Mouse (Mus musculus) MEL (cell line): ENCODE data around the gene Txnrd2. TPM values are rescaled to one million over a fixed set of nuclear protein-coding genes. Genes with fewer than 3 reads are reported as not detected.
A peak's percentile ranks its signal among the peaks of the same experiment; 100 is the strongest.

Experiments used
- DNase-seq: peaks from one replicate; pipeline ENCODE4 v3.0.0; 2011; ENCODE audit warnings: low read depth, low spot score
- H3K27ac ChIP-seq: 2 replicates; pipeline ENCODE4 v1.5.1; 2012; ENCODE audit warnings: low read depth, mild to moderate bottlenecking, control low read depth, low read length, moderate library complexity; ENCODE audit not compliant: control insufficient read depth
- H3K27me3 ChIP-seq, 2 experiments: fragments of 150-350 bp in 1 of 2; sonication (generic) in 1 of 2; 2 replicates each; pipeline ENCODE4 v1.6.1; 2012; ENCODE audit warnings: low read length in 2 of 2, mild to moderate bottlenecking in 2 of 2, improper control_type of control experiment in 1 of 2, moderate library complexity in 1 of 2; ENCODE audit not compliant: insufficient read depth in 2 of 2, control insufficient read depth in 1 of 2
- H3K36me3 ChIP-seq, 2 experiments: 2 replicates each; pipeline ENCODE4 v1.6.1; 2012 to 2014; ENCODE audit warnings: low read length in 2 of 2, improper control_type of control experiment in 1 of 2, inconsistent platforms in 1 of 2, mild to moderate bottlenecking in 1 of 2; ENCODE audit not compliant: insufficient read depth in 2 of 2, control insufficient read depth in 1 of 2
- H3K4me1 ChIP-seq, 2 experiments: fragments of 150-350 bp in 1 of 2; sonication (generic) in 1 of 2; 2 replicates each; pipeline ENCODE4 v1.6.1; 2012; ENCODE audit warnings: low read length in 2 of 2, improper control_type of control experiment in 1 of 2, mild to moderate bottlenecking in 1 of 2; ENCODE audit not compliant: insufficient read depth in 2 of 2, control insufficient read depth in 1 of 2
- H3K4me3 ChIP-seq, 2 experiments: fragments of 150-350 bp in 1 of 2; sonication (generic) in 1 of 2; 2 replicates each; pipeline ENCODE4 v1.5.1; 2012; ENCODE audit warnings: low read depth in 2 of 2, low read length in 2 of 2, mild to moderate bottlenecking in 2 of 2, moderate library complexity in 2 of 2, control low read depth in 1 of 2, improper control_type of control experiment in 1 of 2; ENCODE audit not compliant: control insufficient read depth in 1 of 2, insufficient read depth in 1 of 2
- H3K79me2 ChIP-seq: 2 replicates; pipeline ENCODE4 v1.6.1; 2012; ENCODE audit warnings: mild to moderate bottlenecking, low read length, moderate library complexity; ENCODE audit not compliant: control insufficient read depth, poor library complexity, insufficient read depth
- H3K9ac ChIP-seq: 2 replicates; pipeline ENCODE4 v1.6.1; 2012; ENCODE audit warnings: low read depth, mild to moderate bottlenecking, control low read depth, low read length, moderate library complexity; ENCODE audit not compliant: control insufficient read depth, poor library complexity, severe bottlenecking
- H3K9me3 ChIP-seq: fragments of 150-350 bp; sonication (generic); replicated peaks from 2 replicates; pipeline ENCODE4 v1.6.1; 2012; ENCODE audit warnings: mild to moderate bottlenecking, low read length, improper control_type of control experiment, moderate library complexity; ENCODE audit not compliant: insufficient read depth
- BHLHE40 ChIP-seq: IDR thresholded peaks from 2 replicates; pipeline ENCODE4 v1.6.1; 2012; ENCODE audit warnings: low read depth, mild to moderate bottlenecking, inconsistent platforms, low read length, improper control_type of control experiment, borderline replicate concordance
- CHD1 ChIP-seq: IDR thresholded peaks from 2 replicates; pipeline ENCODE4 v1.6.1; 2012; ENCODE audit warnings: low read depth, mild to moderate bottlenecking, inconsistent platforms, low read length, improper control_type of control experiment
- CHD2 ChIP-seq: IDR thresholded peaks from 2 replicates; pipeline ENCODE4 v1.6.1; 2011; ENCODE audit warnings: low read length, improper control_type of control experiment
- CTCF ChIP-seq, 3 experiments: IDR thresholded peaks in 2 of 3; conservative IDR thresholded peaks in 1 of 3; 2 replicates each; pipeline ENCODE4 v1.5.1; 2011 to 2012; ENCODE audit warnings: low read length in 3 of 3, low read depth in 2 of 3, mild to moderate bottlenecking in 2 of 3, improper control_type of control experiment in 1 of 3, inconsistent platforms in 1 of 3, mixed read lengths in 1 of 3, moderate library complexity in 1 of 3; ENCODE audit not compliant: control insufficient read depth in 1 of 3, insufficient read depth in 1 of 3, poor library complexity in 1 of 3, severe bottlenecking in 1 of 3
- EP300 ChIP-seq, 2 experiments: IDR thresholded peaks; 2 replicates each; pipeline ENCODE4 v1.6.1; 2011; ENCODE audit warnings: improper control_type of control experiment in 2 of 2, low read length in 2 of 2, low read depth in 1 of 2, mild to moderate bottlenecking in 1 of 2
- ETS1 ChIP-seq: IDR thresholded peaks from 2 replicates; pipeline ENCODE4 v1.6.1; 2012; ENCODE audit warnings: low read depth, mild to moderate bottlenecking, inconsistent platforms, low read length, improper control_type of control experiment, moderate library complexity
- GABPA ChIP-seq: IDR thresholded peaks from 2 replicates; pipeline ENCODE4 v1.6.1; 2012; ENCODE audit warnings: low read depth, mild to moderate bottlenecking, inconsistent platforms, low read length, improper control_type of control experiment, moderate library complexity
- HCFC1 ChIP-seq: IDR thresholded peaks from 2 replicates; pipeline ENCODE4 v1.6.1; 2012; ENCODE audit warnings: low read depth, mild to moderate bottlenecking, inconsistent platforms, low read length, improper control_type of control experiment, moderate library complexity
- JUND ChIP-seq: IDR thresholded peaks from 2 replicates; pipeline ENCODE4 v1.6.1; 2011; ENCODE audit warnings: low read depth, mild to moderate bottlenecking, improper control_type of control experiment, low read length
- MAFK ChIP-seq: IDR thresholded peaks from 2 replicates; pipeline ENCODE4 v1.6.1; 2011; ENCODE audit warnings: low read depth, mild to moderate bottlenecking, low read length, improper control_type of control experiment, borderline replicate concordance
- MAX ChIP-seq: IDR thresholded peaks from 2 replicates; pipeline ENCODE4 v1.6.1; 2011; ENCODE audit warnings: low read length, improper control_type of control experiment
- MAZ ChIP-seq: IDR thresholded peaks from 2 replicates; pipeline ENCODE4 v1.6.1; 2012; ENCODE audit warnings: low read depth, mild to moderate bottlenecking, inconsistent platforms, low read length, improper control_type of control experiment
- MEF2A ChIP-seq: IDR thresholded peaks from 2 replicates; pipeline ENCODE4 v1.6.1; 2014; ENCODE audit warnings: low read depth, mild to moderate bottlenecking, inconsistent platforms, low read length, improper control_type of control experiment; ENCODE audit not compliant: poor library complexity, insufficient replicate concordance, severe bottlenecking; ENCODE audit errors: extremely low read depth
- MXI1 ChIP-seq: IDR thresholded peaks from 2 replicates; pipeline ENCODE4 v1.6.1; 2011; ENCODE audit warnings: mild to moderate bottlenecking, low read depth, low read length, improper control_type of control experiment
- MYB ChIP-seq: IDR thresholded peaks from 2 replicates; pipeline ENCODE4 v1.6.1; 2011; ENCODE audit warnings: mild to moderate bottlenecking, low read depth, low read length, improper control_type of control experiment
- MYC ChIP-seq: IDR thresholded peaks from 2 replicates; pipeline ENCODE4 v1.6.1; 2011; ENCODE audit warnings: low read depth, mild to moderate bottlenecking, low read length, improper control_type of control experiment, moderate library complexity
- NELFE ChIP-seq: IDR thresholded peaks from 2 replicates; pipeline ENCODE4 v1.6.1; 2011; ENCODE audit warnings: low read depth, low read length, improper control_type of control experiment
- NRF1 ChIP-seq: IDR thresholded peaks from 2 replicates; pipeline ENCODE4 v1.6.1; 2014; ENCODE audit warnings: low read depth, mild to moderate bottlenecking, inconsistent platforms, low read length, improper control_type of control experiment, moderate library complexity; ENCODE audit not compliant: poor library complexity, insufficient read depth, severe bottlenecking
- POLR2A ChIP-seq, 2 experiments: IDR thresholded peaks; 2 replicates each; pipeline ENCODE4 v1.6.1; 2011 to 2012; ENCODE audit warnings: low read length in 2 of 2, mild to moderate bottlenecking in 2 of 2, control low read depth in 1 of 2, improper control_type of control experiment in 1 of 2, low read depth in 1 of 2, moderate library complexity in 1 of 2; ENCODE audit not compliant: control insufficient read depth in 1 of 2, insufficient read depth in 1 of 2, poor library complexity in 1 of 2
- POLR2AphosphoS2 ChIP-seq: IDR thresholded peaks from 2 replicates; pipeline ENCODE4 v1.6.1; 2011; ENCODE audit warnings: low read length, improper control_type of control experiment
- RAD21 ChIP-seq: IDR thresholded peaks from 2 replicates; pipeline ENCODE4 v1.6.1; 2011; ENCODE audit warnings: mild to moderate bottlenecking, low read depth, low read length, improper control_type of control experiment
- SMC3 ChIP-seq: IDR thresholded peaks from 2 replicates; pipeline ENCODE4 v1.6.1; 2011; ENCODE audit warnings: low read depth, low read length, improper control_type of control experiment
- TBP ChIP-seq: IDR thresholded peaks from 2 replicates; pipeline ENCODE4 v1.8.0; 2011; ENCODE audit warnings: low read depth, low read length, improper control_type of control experiment
- UBTF ChIP-seq: IDR thresholded peaks from 2 replicates; pipeline ENCODE4 v1.6.1; 2012; ENCODE audit warnings: low read depth, mild to moderate bottlenecking, inconsistent platforms, low read length, improper control_type of control experiment, moderate library complexity, borderline replicate concordance; ENCODE audit not compliant: insufficient read depth
- USF1 ChIP-seq: IDR thresholded peaks from 2 replicates; pipeline ENCODE4 v1.6.1; 2014; ENCODE audit warnings: low read depth, mild to moderate bottlenecking, inconsistent platforms, low read length, improper control_type of control experiment, moderate library complexity
- USF2 ChIP-seq, 2 experiments: IDR thresholded peaks; 2 replicates each; pipeline ENCODE4 v1.6.1; 2011 to 2012; ENCODE audit warnings: improper control_type of control experiment in 2 of 2, low read length in 2 of 2, borderline replicate concordance in 1 of 2, inconsistent platforms in 1 of 2, low read depth in 1 of 2, mild to moderate bottlenecking in 1 of 2; ENCODE audit not compliant: insufficient read depth in 1 of 2
- ZC3H11A ChIP-seq: IDR thresholded peaks from 2 replicates; pipeline ENCODE4 v1.6.1; 2012; ENCODE audit warnings: low read depth, mild to moderate bottlenecking, inconsistent platforms, low read length, improper control_type of control experiment
- ZKSCAN1 ChIP-seq: IDR thresholded peaks from 2 replicates; pipeline ENCODE4 v1.6.1; 2012; ENCODE audit warnings: low read depth, mild to moderate bottlenecking, inconsistent platforms, low read length, improper control_type of control experiment, moderate library complexity
- ZNF384 ChIP-seq: IDR thresholded peaks from 2 replicates; pipeline ENCODE4 v1.6.1; 2012; ENCODE audit warnings: low read depth, mild to moderate bottlenecking, inconsistent platforms, low read length, improper control_type of control experiment
- polyA plus RNA-seq, 2 experiments: library from polyadenylated mRNA; stranded (reverse) in 1 of 2; unstranded in 1 of 2; fragments of >175 nt in 1 of 2; fragments of >200 nt in 1 of 2; gene quantifications; 2 replicates each; pipeline versions ENCODE4 v1.2.1 to v1.2.4; 2012; ENCODE audit warnings: low replicate concordance in 2 of 2, low read depth in 1 of 2; ENCODE audit not compliant: insufficient read length in 2 of 2, insufficient read depth in 1 of 2, missing spikeins in 1 of 2
- total RNA-seq: library from RNA; depleted of rRNA; stranded (reverse); fragments of 300-350 nt; gene quantifications from 2 replicates; pipeline ENCODE4 v1.2.3, GENCODE M21; 2012

Gene Txnrd2
- total and polyA plus RNA-seq, 3 experiments, result 31.2 to 46.8 TPM; not detected in 1

DNA sequence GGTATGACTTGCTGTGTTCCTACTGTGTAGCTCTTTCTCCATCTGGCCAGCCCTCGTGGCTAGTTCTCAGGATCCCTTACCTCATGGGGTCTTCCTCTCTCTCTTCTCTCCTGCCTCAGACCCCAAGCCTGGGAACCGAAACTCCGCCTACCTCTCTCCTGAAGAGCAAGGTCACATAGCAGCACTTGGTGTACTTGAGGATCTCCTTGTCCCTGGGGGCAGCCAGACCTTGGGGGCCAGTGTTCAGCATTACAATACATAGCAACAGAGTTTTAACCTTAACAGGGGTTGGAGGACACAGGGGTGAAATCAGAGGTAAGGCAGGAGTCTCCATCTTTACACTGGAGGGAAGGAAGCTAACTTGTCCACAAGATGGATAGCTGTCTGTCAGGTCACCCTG lies 39.2 kb upstream of the Txnrd2 start:
- Histone ChIP-seq H3K27ac (peak overlapping the region; percentile 86), H3K27me3 (no peaks in the 10 kb centered on the region), H3K4me1 (peaks cover 14 to 36% of the 10 kb centered on the region in 2 experiments), H3K9ac (0 out of 2 replicates have a peak overlapping the region, but pooled peaks have one; percentile 18), H3K4me3 (no peak overlapping the region), H3K36me3 (peaks cover 0 to 25% of the 10 kb centered on the region in 2 experiments; a peak in 2 of 4 replicates), H3K9me3 (no peaks in the 10 kb centered on the region), H3K79me2 (no peaks in the 10 kb centered on the region)
- DNase-seq, result peak; percentile 35
- TF ChIP-seq HCFC1 (no peak), MAZ (no peak), RAD21 (no peak), CTCF (IDR thresholded peaks at IDR 0.05 in 2 of 3, conservative IDR thresholded peaks at IDR 0.05 in 1 of 3; ENCODE audit: control insufficient read depth in 1 of 3, insufficient read depth in 1 of 3, low read depth in 2 of 3, low read length in 3 of 3, poor library complexity in 1 of 3, severe bottlenecking in 1 of 3) (no peak), MXI1 (no peak), CHD1 (no peak), CHD2 (no peak), POLR2A (IDR thresholded peaks at IDR 0.05; ENCODE audit: control insufficient read depth in 1 of 2, insufficient read depth in 1 of 2, low read depth in 1 of 2, low read length in 2 of 2, poor library complexity in 1 of 2) (no peak), UBTF (no peak), NELFE (no peak), USF1 (no peak), ZC3H11A (no peak), SMC3 (no peak), MEF2A (no peak), POLR2AphosphoS2 (no peak), GABPA (no peak), ZNF384 (no peak), MYB (no peak), MYC (no peak)

DNA sequence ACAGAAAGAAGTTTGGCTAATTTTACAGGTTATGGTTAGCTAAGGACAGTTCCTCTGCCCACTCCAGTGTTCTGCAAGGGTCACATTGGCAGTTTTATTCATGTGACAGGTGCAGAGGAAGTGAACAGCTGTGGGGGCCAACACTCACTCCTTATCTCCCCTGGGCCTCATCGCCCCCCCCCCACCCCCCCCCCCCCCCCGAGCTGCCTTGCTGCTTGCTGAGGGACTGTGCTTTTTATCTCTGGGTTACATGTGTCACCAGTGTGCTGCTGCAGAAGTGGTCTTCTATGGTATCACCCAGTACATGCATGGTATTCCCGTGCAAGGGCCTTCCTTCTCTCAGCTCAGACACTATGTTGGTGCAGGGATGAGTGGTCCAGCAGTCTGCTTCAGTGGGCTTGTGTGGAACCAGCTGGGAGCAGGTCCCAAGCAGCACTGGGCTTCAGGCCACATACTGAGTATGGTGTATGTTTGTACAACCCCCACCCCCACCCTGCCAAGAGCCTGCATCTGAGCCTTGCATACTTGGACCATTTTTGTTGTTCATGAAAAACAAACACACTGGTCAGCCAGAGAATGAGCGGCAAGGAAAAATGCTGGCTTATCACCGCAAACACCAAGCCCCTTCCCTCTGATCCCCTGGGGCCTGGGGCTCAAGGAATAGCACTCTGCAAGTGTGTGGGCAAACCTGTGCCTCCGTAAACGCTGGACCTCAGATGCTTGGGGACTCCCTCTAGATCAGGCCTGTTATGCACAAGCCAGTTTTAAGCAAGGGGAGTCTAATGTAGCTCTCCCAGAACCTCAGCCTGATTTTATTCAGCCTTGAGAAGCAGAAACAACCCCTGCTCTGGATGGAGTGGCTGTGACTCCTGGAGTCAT lies 38.2 kb upstream of the Txnrd2 start:
- peak overlapping the region; percentile 48 for H3K9ac ChIP-seq
- no peaks in the 10 kb centered on the region; the same call in 1 of the 2 replicates for H3K79me2 ChIP-seq
- H3K27me3 ChIP-seq, result no peaks in the 10 kb centered on the region
- H3K9me3 ChIP-seq, result no peaks in the 10 kb centered on the region
- peaks cover 0 to 25% of the 10 kb centered on the region in 2 experiments; a peak in 2 of 4 replicates for H3K36me3 ChIP-seq
- H3K4me1 ChIP-seq, result peaks cover 16 to 38% of the 10 kb centered on the region in 2 experiments
- DNase-seq, result peak; percentile 84
- H3K4me3 ChIP-seq, result no peak overlapping the region
- H3K27ac ChIP-seq, result peak overlapping the region; percentile 88
- no peak for TF ChIP-seq MYC
- TF ChIP-seq ETS1, result peak; percentile 94
- peak; percentile 95 for TF ChIP-seq BHLHE40
- TF ChIP-seq MXI1, result peak; percentile 39
- peak; percentile 79 to 93 for TF ChIP-seq EP300 (IDR thresholded peaks at IDR 0.05; ENCODE audit: low read depth in 1 of 2, low read length in 2 of 2)
- TF ChIP-seq MYB, result peak; percentile 79; the same call in 1 of the 2 replicates
- no peak for TF ChIP-seq JUND
- TF ChIP-seq ZKSCAN1, result no peak
- TF ChIP-seq USF1, result peak; percentile 73; the same call in 1 of the 2 replicates
- TF ChIP-seq USF2 (IDR thresholded peaks at IDR 0.05; ENCODE audit: borderline replicate concordance in 1 of 2, insufficient read depth in 1 of 2, low read depth in 1 of 2, low read length in 2 of 2), result no peak
- TF ChIP-seq MEF2A, result no peak
- TF ChIP-seq MAX, result peak; percentile 53; the same call in 1 of the 2 replicates
- TF ChIP-seq MAZ, result peak; percentile 93
- TF ChIP-seq ZNF384, result no peak
- no peak for TF ChIP-seq NELFE
- TF ChIP-seq NRF1, result no peak
- no peak for TF ChIP-seq MAFK
- TF ChIP-seq TBP, result no peak
